Mouse (Mus musculus) lung, embryonic 14.5 days (tissue): ENCODE data around the gene Tmc1. TPM values are rescaled to one million over a fixed set of nuclear protein-coding genes. Genes with fewer than 3 reads are reported as not detected.

Experiments
- ATAC-seq: fragments of 200-750 bp; cut with Nextera tagmentation; 2 replicates; pipeline ENCODE4 v1.8.0; 2017; ENCODE audit warnings: mild to moderate bottlenecking, moderate TSS enrichment, moderate library complexity; ENCODE audit not compliant: insufficient read depth
- DNase-seq: peaks from one replicate; pipeline ENCODE4 v3.0.0-alpha.2; 2015
- H3K27ac ChIP-seq: fragments of 300-500 bp; sonication (generic); 2 replicates; pipeline ENCODE4 v1.5.1; 2014; ENCODE audit warnings: low read depth, mild to moderate bottlenecking, moderate library complexity
- H3K27me3 ChIP-seq: fragments of 300-500 bp; sonication (generic); 2 replicates; pipeline ENCODE4 v1.6.1; 2014; ENCODE audit warnings: low read length, control low read depth; ENCODE audit not compliant: insufficient read depth
- H3K36me3 ChIP-seq: fragments of 300-500 bp; sonication (generic); 2 replicates; pipeline ENCODE4 v1.6.1; 2014; ENCODE audit warnings: control low read depth; ENCODE audit not compliant: insufficient read depth
- H3K4me1 ChIP-seq: fragments of 300-500 bp; sonication (generic); 2 replicates; pipeline ENCODE4 v1.6.1; 2014; ENCODE audit warnings: antibody characterized with exemption, control low read depth; ENCODE audit not compliant: insufficient read depth
- H3K4me2 ChIP-seq: fragments of 300-500 bp; sonication (generic); 2 replicates; pipeline ENCODE4 v1.6.1; 2014; ENCODE audit warnings: mild to moderate bottlenecking
- H3K4me3 ChIP-seq: fragments of 300-500 bp; sonication (generic); 2 replicates; pipeline ENCODE4 v1.5.1; 2014; ENCODE audit warnings: low read depth, low read length
- H3K9ac ChIP-seq: fragments of 300-500 bp; sonication (generic); 2 replicates; pipeline ENCODE4 v1.6.1; 2014
- H3K9me3 ChIP-seq: fragments of 300-500 bp; sonication (generic); 2 replicates; pipeline ENCODE4 v1.6.1; 2016; ENCODE audit warnings: low read depth, low read length, control low read depth
- CTCF ChIP-seq: IDR thresholded peaks from 2 replicates; pipeline ENCODE4 v1.5.1; 2016; ENCODE audit warnings: antibody characterized with exemption, low read depth
- WGBS: fragments of 180-500 bp; shearing (Covaris S2); extraction: QIAGEN DNeasy Blood & Tissue Kit; methylation state at CpG from one replicate; pipeline ENCODE4 v1.1.7; 2014; 5-methylcytosine and 5-hydroxymethylcytosine counted together
- polyA plus RNA-seq: library from polyadenylated mRNA; unstranded; fragments of >200 nt; fragmentation: Nextera tagmentation; extraction: Ambion mirVana; gene quantifications from 2 replicates; pipeline ENCODE4 v1.2.1, GENCODE M21; 2014

Gene Tmc1
- polyA plus RNA-seq, 1 experiment from 2014 or later, result 0.04 TPM

DNA sequence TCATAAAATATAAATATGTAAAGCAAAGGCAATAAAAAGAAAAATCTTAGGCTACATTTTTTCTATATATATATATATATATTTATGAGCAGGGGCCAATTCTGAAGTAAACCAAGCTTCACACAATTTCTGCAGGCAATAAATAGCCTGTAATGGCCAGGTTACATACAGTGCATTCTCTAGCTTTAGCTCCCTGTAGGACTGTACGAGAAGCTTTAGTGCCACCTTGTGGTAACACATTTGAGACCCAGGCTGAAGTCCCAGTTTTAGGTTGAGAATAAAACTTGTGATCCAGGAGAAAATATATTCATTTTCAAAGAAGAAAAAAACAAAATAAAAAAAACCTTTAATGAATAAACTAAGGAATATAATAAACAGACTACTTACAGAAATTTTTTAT, 189.8 kb downstream of the Tmc1 start:
- WGBS, result 9% methylated on average over 1 of the region's 1 CpGs
- Histone ChIP-seq H3K27ac (no peak overlapping the region), H3K9ac (no peak overlapping the region), H3K4me3 (no peak overlapping the region), H3K27me3 (no peaks in the 10 kb centered on the region), H3K4me1 (no peaks in the 10 kb centered on the region), H3K9me3 (no peaks in the 10 kb centered on the region), H3K36me3 (no peaks in the 10 kb centered on the region), H3K4me2 (no peak overlapping the region)
- peak; percentile 87 for DNase-seq
- ATAC-seq, result 0 out of 2 replicates have a peak, but pooled peaks have one; percentile 54
- peak; percentile 77 for TF ChIP-seq CTCF

DNA sequence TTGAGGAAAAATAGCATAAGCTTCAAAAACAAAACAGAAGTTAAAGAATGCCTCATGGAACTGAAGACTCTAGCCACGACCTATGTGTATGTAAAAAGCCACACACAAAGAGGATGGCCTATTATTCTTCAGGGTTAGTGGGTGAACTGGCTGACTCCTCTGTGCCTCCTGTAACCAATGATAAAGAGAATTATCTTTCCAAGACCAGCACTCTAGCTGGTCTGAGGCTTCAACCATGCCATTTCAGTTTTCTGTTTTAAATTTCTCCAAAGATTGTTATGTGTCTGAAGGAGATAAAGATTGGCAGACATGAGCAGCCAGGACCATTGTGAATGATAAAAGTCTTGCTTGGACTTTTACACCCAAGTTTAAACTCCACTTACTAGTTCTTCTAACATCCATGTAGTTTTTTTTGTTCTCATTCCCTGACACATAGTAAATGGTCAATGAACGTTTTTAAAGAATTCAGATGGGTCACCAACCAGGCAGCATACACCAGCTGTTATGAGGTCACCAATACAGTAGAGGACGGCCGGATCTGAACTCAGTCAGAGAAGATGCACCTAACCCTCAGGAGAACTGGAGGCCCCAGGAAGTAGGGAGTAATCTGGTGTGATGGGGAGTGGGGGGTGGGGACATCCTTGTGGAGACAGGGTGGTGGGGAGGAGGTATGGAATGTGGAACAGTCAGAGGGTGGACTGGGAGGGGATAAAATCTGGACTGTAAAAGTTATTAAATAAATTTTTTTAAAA, 192.2 kb downstream of the Tmc1 start:
- Histone ChIP-seq H3K4me3 (no peak overlapping the region), H3K9ac (no peak overlapping the region), H3K27me3 (no peaks in the 10 kb centered on the region), H3K27ac (no peak overlapping the region), H3K4me1 (no peaks in the 10 kb centered on the region), H3K36me3 (no peaks in the 10 kb centered on the region), H3K9me3 (no peaks in the 10 kb centered on the region), H3K4me2 (no peak overlapping the region)
- TF ChIP-seq CTCF, result no peak
- DNase-seq (no peak), ATAC-seq (no peak; the same call in 1 of the 2 replicates)
- WGBS, result 56% methylated on average over 4 of the region's 4 CpGs

DNA sequence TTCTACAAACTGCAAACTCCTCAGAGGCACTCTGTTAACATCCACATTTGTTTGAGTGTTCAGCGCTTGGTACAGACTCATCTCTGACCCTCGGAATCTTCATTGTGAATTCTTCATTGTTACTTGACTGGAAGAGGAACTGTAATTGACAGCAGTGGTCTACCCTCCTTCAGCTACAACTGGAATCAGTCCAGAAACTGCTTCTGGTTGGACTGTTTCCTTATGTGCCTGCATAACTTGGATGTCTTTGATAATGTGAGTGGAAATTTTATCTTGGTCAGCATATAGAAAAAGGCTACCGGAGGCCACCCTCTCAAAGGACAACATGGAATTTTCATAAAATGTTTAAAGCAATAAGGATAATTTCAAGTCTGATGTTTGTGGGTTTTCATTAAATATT, 192.9 kb downstream of the Tmc1 start:
- Histone ChIP-seq H3K4me2 (no peak overlapping the region), H3K36me3 (no peaks in the 10 kb centered on the region), H3K9me3 (no peaks in the 10 kb centered on the region), H3K27me3 (no peaks in the 10 kb centered on the region), H3K27ac (no peak overlapping the region), H3K4me1 (no peaks in the 10 kb centered on the region), H3K4me3 (no peak overlapping the region), H3K9ac (no peak overlapping the region)
- DNase-seq, result peak; percentile 66
- ATAC-seq, result 0 out of 2 replicates have a peak, but pooled peaks have one; percentile 47
- no peak for TF ChIP-seq CTCF
- WGBS, result 37% methylated on average over 3 of the region's 3 CpGs

DNA sequence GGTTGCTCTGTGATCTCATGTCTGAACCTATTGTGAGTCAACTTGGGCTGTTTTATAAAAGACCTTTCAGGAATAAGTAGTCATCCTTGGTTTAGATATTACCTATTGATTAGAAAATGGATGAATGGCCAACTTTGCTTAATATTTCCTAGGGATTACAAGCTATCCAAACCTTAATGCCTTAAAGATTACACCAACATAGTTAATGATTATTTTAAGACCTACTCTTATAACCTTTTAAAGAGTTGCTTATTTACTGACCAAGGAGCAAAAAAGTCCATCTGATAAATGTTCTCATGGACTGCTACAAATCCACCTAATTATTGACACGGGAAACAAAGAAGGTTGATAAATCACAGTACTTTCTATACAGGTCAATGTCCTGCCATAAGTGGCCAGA, 209.4 kb downstream of the Tmc1 start:
- H3K27me3 ChIP-seq, result no peaks in the 10 kb centered on the region
- DNase-seq, result no peak
- no peak overlapping the region for H3K9ac ChIP-seq
- H3K36me3 ChIP-seq, result no peaks in the 10 kb centered on the region
- H3K9me3 ChIP-seq, result no peaks in the 10 kb centered on the region
- 78% methylated on average over 1 of the region's 1 CpGs for WGBS
- ATAC-seq, result no peak
- no peak overlapping the region for H3K4me3 ChIP-seq
- TF ChIP-seq CTCF, result no peak
- H3K27ac ChIP-seq, result no peak overlapping the region
- no peaks in the 10 kb centered on the region for H3K4me1 ChIP-seq
- H3K4me2 ChIP-seq, result no peak overlapping the region

Other genes starting within 250 kb of the Tmc1 start
- gene Aldh1a7, start 226.6 kb downstream of the Tmc1 start, polyA plus RNA-seq, result 106 and 118 TPM in 2 replicates